Mouse (Mus musculus) frontal cortex, postnatal 14 days (tissue): ENCODE measurements around the gene Scd2.
"Not testable (repeated sequence)": the region's sequence is repeated elsewhere in the genome, so short reads cannot be mapped to it uniquely, and the experiment has no call there.

Experiments used
- DNase-seq, 2 experiments: peaks; one replicate each; pipeline ENCODE4 v3.0.0; 2022; ENCODE audit warnings: low spot score in 2 of 2

Scd2 gene

GRCm38 (mm10) chr19:44312007-44312360, 18.5 kb downstream of the Scd2 start:
- DNase-seq = no peak

GRCm38 (mm10) chr19:44313066-44313465, 19.6 kb downstream of the Scd2 start:
- no peak for DNase-seq

- peak; percentile 67 to 77 for DNase-seq
Observed at GRCm38 (mm10) chr19:44314327-44314759, 20.9 kb downstream of the Scd2 start.

- no peak for DNase-seq
Observed at GRCm38 (mm10) chr19:44314871-44315414, 21.5 kb downstream of the Scd2 start.

GRCm38 (mm10) chr19:44316752-44317315, 23.4 kb downstream of the Scd2 start:
- DNase-seq = no peak

GRCm38 (mm10) chr19:44317391-44317790, 23.9 kb downstream of the Scd2 start:
- DNase-seq = no peak

GRCm38 (mm10) chr19:44318545-44318944, 25.1 kb downstream of the Scd2 start:
- no peak for DNase-seq

GRCm38 (mm10) chr19:44320316-44320715, 26.8 kb downstream of the Scd2 start:
- DNase-seq = no peak

- no peak for DNase-seq
Observed at GRCm38 (mm10) chr19:44321201-44321600, 27.7 kb downstream of the Scd2 start.

- no peak for DNase-seq
Observed at GRCm38 (mm10) chr19:44321631-44322030, 28.2 kb downstream of the Scd2 start.

GRCm38 (mm10) chr19:44329566-44329965, 36.1 kb downstream of the Scd2 start:
- no peak for DNase-seq

GRCm38 (mm10) chr19:44331128-44331527, 37.7 kb downstream of the Scd2 start:
- DNase-seq = not testable (repeated sequence)

GRCm38 (mm10) chr19:44331911-44332310, 38.4 kb downstream of the Scd2 start:
- no peak for DNase-seq

GRCm38 (mm10) chr19:44332326-44332725, 38.9 kb downstream of the Scd2 start:
- peak in 1 of 2 experiments; percentile 34 for DNase-seq

GRCm38 (mm10) chr19:44332833-44333623, 39.6 kb downstream of the Scd2 start, which contains the start of gene Scd4:
Gene Scd4 (plus strand): TSS chr19:44333092.
- DNase-seq = no peak

GRCm38 (mm10) chr19:44333991-44334390, 40.5 kb downstream of the Scd2 start:
- DNase-seq = no peak

GRCm38 (mm10) chr19:44335876-44336662, 42.6 kb downstream of the Scd2 start:
- DNase-seq = no peak

- DNase-seq = no peak
Observed at GRCm38 (mm10) chr19:44349689-44350088, 56.2 kb downstream of the Scd2 start.

GRCm38 (mm10) chr19:44351756-44352155, 58.3 kb downstream of the Scd2 start:
- DNase-seq = no peak
